Mouse (Mus musculus): ENCODE measurements around the gene Alx3.

Gene Alx3

DNA sequence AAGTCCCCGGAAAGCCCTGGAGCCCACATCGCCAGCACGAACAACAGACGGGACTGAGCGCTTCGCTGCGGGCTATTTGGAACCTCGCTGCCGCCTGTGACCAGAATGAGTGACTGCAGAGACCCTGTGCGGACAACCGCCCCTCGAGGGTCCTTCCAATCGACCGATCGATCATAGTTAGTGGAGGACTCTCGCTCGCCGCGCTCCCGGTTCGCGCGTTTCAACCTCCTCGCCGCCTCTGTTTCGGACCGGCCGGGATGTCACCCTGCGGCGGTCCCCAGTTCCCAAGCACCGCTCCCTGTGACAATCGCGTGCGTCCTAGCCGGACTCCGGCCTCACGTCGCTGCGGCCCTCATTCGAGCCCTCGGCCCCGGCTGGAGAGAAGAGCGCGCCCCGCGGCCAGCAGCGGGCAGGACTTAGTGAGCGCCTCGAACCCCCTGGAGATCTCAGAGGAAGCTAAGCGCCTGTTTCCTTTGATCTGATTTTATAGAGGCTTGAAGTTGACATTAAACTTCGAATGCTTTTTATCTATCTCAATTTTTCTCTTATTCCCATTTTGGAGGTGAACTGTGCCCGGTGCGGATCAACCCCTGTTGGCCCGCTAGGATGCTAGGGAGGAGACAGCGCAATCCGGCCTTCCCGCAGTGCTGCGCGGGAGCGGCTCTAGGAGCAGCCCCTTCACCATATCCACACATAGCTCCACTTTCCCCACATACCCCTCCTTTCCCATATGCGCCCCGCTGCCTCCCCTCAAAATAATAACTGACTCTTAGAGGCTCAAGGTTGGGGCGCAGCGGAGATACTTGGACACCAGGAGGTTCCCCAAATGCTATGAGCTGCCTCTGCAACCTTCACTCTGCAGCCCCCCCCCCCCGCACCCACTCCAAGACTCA is 11.7 kb upstream of the Alx3 start:
- no peak for DNase-seq (ENCODE audit: low read depth, low spot score)

DNA sequence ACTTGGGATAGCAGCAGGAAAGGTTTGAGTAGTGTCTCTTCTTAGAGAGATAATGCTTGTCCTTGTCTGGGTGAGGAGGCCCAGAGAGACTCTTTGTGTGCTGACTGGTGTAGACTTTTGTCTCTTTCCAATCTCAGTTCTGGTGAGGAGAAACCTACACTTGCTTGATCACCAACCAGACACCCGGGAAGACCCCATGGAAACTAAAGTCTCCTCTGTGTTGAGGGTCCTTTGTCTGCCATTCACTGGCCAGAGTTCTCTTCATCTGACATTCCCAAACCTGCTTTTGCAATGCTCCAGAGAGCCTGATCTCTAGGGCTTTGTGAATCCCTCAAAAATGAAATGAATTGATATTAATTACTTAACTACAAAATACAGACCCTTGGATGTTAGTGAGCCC is 10.9 kb upstream of the Alx3 start:
- DNase-seq (ENCODE audit: low read depth, low spot score) = no peak

DNA sequence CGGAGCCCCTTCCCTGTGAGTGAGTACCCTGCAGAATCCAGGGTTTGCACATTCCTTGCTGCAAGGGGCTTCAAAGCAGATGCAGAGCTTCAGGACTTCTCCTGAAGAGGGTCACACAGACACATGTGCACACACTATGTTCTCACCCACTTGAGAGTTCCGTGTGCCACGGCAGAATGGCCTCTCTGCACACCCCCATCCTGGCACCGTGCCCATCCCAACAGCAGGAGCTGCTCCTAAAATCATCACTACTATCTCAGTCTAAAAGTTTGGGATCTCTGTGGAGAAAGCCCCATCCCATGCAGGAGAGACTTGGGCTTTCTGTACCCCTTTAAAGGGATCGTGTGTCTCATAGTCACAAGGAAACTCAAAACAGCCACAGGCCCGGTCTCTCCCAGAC is 8.3 kb upstream of the Alx3 start:
- no peak for DNase-seq (ENCODE audit: low read depth, low spot score)

DNA sequence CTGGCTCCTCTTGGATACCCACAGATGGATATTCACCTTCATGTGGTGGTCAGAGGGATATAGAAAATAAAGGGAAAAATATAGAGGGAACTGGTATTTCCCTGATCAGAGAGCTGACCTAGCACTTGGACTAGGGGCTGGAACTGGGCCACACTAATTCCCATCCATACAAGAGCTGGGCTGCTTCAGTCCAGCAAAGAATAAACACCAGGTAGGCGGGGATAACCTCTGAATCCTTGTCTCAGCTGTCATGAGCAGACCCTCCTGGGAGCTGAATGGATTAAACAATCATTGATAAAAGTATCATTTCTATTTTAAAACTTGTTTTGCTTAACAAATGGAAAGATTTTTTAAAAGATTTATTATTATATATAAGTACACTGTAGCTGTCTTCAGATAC is 3.2 kb upstream of the Alx3 start:
- no peak for DNase-seq (ENCODE audit: low read depth, low spot score)

DNA sequence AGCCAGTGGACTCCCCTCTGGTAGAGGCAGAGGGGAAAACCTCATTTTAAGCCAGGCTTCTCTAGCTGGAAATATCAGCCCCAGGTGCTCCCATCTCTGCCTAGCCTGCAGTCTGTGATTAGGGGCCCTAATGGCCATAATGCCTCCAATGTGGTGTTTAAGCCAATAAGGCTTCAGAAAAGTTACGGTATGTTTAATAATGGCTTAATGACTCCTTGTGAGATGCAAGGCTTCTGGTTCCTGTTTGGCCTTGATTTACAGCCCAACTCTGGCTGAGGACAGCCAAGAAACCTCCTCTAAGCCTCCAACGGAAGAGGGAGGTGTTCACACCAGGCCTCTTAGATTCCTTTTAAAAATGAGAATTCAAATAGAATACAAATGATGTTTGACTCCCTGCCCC is 1.2 kb upstream of the Alx3 start:
- DNase-seq (ENCODE audit: low read depth, low spot score) = no peak

DNA sequence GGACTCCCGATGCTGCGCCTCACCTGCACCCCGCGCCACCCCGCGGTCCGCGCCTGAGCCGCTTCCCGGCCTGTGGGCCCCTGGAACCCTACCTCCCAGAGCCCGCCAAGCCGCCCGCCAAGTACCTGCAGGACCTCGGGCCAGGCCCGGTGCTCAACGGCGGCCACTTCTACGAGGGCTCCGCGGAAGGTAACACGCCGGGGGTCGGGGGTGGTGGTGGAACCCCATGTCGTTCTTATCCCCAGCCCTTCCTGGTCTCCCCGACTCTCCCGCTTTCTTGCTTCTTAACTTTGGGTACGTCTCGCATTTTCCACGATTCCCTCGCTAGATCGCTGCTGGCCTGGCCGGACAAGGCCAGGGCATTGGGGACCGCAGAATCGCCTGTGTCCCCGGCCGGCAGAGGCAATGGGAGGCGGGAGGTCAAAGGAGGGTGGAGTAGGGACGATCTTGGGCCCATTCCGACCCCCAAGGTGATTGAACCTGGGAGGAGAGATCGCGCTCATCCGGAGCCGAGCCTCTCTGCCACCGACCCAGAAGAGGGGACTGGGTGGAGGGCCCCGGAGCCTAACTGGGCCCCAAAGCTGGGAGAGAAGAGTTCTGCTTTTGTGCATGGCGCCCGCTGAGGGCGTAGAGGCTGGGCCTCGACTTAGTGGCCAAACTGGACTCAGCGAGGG is 570 bp downstream of the Alx3 start:
- no peak for DNase-seq (ENCODE audit: low read depth, low spot score)

DNA sequence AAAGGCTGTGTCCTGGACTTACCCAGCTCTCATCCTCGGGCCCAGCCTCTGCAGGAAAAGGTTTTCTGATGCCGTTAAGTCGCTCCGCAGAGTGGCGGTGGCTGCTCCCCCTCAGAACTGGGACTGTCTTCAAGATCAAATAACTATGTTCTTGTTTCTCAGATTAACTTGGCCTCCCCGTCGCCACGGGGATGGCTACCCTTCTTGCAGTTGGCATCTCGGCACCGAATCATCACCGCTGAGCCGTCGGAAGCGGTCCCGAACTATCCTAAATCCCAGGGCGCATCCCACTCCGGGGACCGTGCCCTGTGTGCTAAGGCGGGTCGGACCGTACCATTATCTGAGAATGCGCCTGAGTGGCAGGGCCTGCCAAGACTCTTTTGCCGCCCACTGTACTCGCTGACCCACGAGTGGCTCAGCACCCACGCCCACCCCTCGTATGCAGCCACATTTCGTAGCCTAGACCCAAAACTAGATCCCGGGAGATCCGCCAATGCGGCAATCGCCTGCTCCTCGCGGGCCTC is 1.2 kb downstream of the Alx3 start:
- no peak for DNase-seq (ENCODE audit: low read depth, low spot score)

DNA sequence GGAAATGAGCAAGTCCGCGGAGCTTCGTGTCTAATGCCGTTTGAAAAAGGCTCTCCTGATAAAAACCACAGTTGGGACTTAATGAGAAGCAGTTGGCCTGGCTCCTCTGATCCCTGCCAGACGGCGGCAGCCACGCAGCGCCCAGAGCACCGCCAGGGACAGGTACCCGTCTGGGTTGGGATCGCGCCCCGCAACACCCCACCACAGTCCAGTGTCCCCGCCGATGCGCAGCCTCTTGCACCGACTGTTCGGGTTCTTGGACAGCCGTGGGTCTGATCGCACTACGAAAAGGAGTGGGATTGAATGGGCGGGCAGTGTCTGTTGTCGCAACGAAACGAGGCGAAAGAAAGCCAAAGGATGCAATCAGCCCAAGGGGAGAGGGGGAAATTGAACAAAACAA is 1.7 kb downstream of the Alx3 start:
- no peak for DNase-seq (ENCODE audit: low read depth, low spot score)

DNA sequence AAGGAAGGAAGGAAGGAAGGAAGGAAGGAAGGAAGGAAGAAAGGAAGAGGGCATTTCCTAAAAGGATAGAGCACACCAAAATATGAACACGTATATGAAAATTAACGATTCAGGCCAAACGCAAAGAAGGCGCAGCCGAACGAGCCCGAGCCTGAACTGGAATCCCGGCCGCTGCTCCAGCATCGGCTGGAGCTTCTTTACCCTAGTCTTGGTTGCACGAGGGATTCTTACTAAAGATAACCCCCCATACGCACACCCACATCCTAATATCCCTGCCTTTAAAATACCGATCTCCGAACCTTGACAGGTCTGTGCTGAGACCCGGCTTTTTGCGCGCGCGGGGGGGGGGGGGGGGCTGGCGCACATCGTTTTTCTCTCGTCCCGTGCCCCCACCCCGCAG is 2.3 kb downstream of the Alx3 start:
- no peak for DNase-seq (ENCODE audit: low read depth, low spot score)

DNA sequence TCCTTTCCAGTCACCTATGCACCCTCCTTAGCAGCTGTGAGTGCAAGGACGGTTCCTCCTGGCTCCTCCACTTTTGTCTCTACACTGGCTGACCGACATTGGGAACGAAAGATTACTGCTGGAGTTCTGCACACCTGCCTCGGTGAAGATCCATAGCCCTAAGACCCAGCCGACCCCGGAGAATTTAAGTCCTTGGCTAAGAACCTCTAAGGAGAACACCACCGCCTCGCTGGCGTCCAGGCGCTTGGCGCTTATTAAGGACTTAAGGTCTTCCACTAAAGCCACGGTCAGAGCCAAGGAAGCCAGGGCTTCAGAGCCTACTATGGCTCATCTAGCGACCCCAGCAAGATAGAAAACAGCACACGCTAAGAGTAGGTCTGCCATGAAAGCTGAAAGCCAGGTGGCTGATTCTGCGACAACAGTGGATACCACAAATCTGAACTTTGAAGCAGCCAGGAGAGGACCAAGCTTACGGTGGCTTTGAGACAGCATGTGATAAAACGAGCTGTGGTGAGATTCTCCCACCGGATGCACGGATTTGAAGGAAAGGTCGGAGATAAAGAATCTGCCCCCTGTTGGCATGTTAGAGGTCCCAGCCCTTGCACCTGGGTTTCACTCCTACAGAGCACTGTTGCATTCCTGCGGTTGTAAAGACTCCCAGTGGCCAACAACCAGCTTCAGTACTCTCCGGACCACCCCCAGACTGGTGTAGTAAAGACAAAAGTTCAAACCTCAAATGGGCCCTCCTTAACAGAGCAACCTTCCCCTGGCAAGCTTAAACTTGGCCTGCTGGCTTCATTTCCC is 3.0 kb downstream of the Alx3 start:
- no peak for DNase-seq (ENCODE audit: low read depth, low spot score)

DNA sequence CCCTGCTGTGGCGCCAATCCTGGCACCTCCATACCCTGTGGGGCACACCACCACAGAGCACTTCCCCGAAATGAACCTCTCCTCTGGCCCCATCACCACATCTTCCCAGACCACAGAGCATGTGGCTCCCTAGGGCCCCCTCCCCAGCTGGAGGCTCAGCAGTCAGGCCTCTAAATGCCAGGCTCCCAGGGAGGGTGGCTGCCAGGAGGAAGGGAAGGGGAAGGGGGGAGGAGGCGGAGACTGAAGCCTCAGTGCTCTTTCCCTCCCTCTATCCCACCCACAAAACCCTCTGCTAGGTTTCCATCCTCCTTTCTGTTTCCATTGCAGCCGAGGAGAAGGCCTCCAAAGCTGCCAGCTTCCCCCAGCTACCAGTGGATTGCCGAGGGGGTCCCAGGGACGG is 5.3 kb downstream of the Alx3 start:
- no peak for DNase-seq (ENCODE audit: low read depth, low spot score)

DNA sequence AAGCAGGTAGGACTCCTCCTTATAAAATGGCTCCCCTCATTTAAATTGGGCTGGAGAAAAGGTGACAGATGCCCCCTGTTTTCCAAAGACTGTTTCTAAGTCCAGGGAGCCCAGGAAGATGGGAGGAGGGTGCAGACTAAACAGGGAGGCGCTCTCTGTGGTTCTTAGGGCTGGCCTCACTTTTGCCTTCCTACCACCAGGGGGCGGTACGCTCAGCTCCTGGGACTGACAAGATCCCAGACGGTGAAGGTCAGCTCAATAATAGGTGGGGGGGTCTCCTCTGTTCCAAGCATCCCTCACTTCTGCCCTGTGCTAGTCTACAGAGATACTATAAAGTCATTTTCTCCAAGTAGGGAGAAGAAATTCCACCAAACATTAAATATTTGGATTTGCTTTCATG is 10.5 kb downstream of the Alx3 start:
- DNase-seq (ENCODE audit: low read depth, low spot score) = peak; percentile 43

DNA sequence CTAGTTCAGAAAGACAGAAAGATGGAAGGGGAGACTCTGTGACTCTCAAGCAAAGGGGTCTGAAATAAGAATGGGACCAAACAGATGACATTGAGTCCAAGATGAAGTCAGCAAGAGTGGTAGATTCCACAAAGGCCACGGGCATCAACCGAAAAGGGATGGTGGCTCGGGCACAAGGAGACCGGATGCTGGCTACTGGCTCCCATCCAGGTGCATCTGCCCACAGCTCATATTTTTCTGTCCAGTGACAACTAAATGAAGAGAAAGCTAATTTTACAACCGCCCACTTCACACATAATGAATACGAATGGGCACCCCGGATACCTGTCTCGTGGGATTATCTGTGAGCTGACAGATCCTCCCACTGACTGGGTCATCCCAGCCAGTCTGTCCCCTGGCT is 12.4 kb downstream of the Alx3 start:
- no peak for DNase-seq (ENCODE audit: low read depth, low spot score)

DNA sequence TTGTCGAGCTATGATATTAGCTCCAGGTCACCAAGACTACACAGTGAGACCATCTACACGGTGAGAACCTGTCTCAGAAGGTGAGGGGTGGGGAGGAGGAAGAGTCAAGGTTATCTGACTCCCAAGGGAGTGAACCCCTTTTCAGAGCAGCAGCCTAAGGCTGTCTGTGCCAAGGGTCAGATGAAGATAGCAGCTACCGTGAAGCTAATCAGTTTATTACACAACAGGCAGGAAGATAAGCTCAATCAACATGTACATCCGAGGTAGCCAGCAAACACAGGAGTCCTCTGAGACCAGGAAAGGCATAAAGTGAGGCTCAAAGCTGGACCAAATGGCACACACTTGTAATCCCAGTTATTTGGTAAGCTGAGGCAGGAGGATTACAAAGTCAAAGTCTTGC is 14.0 kb downstream of the Alx3 start:
- no peak for DNase-seq (ENCODE audit: low read depth, low spot score)

DNA sequence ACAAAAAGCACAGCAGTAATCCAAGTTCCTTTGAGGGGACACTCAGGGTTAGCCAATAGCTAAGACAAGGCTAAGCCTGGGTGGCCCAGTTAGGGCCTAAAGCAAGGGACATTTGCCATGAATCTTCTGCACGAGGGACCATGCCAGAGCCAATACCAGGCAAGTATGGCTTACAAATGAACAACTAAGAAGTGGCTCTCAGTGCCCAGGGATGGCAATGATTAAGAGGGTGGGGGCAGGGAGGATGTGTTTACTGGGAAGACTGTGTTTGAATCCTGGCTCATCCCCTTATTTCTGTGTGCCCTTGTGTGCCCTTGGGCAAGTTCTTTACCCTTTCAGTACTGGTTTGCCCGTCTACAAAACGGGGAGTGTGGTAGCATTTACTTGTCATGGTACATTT is 14.5 kb downstream of the Alx3 start:
- DNase-seq (ENCODE audit: low read depth, low spot score) = no peak

DNA sequence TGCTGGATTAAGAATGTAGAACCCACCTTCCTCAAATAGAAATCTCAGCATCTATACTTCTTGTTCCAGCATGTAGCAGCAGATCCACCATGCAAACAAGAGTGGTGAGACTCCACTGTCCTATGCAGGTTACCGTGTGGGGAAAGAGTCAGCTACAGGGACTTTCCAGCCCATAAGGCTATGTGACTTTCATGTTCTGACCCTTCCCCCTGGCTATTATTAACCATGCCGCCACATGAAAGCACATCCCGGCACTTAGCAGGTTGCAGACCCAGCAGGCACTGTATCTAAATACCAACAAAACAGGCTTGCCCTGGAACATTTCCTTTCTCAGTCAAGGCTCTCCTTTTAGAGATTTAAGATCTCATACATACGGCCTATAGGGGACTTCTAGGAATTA is 16.6 kb downstream of the Alx3 start:
- DNase-seq (ENCODE audit: low read depth, low spot score) = no peak

DNA sequence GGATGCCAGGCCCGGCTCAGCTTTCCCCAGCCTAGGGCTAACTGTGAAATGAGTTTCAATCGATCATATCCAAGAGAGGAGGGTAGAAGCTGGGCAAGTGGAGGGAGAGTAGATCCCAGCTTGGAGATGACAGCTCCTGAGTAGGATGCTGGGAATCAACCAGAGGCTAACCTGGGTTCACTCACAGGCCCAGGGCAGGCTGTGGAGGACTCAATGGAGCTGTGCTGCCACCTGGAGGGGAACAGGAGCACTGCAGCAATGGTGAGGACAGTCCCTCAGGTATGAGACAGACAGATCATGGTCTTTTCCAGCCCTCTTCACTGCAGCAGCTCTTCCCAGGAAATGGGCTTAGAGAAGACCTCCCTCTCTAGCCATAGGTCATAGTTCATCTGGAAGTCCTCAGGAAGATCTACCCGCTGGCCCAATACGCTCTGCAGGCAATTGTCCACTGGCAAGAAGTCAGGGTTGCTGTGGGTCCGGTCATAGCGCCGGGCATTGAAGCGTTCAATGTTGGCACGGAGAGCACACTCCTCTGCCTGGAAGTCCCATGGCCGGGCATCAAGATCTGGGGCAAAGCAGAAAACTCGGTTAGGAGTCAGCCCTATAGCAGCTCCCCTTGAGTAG is 18.2 kb downstream of the Alx3 start:
- DNase-seq (ENCODE audit: low read depth, low spot score) = no peak

DNA sequence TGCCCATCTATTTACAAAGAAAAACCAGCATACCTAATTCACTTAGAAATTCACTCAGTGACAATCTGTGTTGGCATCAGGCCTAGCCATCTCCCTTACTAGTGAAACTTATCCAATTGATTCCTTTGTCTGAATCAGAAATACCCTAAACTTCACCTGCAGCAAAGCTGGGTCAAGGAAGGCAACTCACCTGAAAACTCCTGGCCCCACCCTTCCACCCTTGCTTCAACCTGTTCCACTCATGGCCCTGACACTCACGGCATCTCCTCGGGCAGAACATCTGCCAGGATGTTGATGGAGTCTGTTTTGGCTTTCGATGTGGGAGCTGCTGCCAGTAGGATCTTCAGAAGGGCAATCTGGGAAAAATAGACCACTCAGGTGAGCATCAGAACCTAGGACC is 23.0 kb downstream of the Alx3 start:
- DNase-seq (ENCODE audit: low read depth, low spot score) = no peak

DNA sequence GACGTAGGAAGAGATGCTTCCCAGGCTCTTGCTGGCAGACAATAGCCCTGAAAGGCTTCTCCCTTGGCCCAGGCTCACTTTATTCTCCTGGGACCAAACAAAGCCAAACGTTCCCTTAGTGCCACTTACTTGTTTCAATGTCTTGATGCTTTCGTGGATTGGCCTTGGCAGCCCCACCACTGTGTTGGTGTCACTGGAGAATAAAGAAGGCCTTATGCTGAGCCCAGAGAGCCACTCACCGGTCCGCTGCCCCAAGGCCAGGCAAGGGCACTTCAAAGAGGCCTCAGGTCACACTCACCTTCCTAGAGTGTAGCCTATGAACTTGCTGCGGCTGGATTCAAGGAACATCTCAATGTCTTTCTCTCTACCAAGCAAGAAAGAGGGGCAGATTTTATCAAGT is 25.1 kb downstream of the Alx3 start:
- no peak for DNase-seq (ENCODE audit: low read depth, low spot score)

DNA sequence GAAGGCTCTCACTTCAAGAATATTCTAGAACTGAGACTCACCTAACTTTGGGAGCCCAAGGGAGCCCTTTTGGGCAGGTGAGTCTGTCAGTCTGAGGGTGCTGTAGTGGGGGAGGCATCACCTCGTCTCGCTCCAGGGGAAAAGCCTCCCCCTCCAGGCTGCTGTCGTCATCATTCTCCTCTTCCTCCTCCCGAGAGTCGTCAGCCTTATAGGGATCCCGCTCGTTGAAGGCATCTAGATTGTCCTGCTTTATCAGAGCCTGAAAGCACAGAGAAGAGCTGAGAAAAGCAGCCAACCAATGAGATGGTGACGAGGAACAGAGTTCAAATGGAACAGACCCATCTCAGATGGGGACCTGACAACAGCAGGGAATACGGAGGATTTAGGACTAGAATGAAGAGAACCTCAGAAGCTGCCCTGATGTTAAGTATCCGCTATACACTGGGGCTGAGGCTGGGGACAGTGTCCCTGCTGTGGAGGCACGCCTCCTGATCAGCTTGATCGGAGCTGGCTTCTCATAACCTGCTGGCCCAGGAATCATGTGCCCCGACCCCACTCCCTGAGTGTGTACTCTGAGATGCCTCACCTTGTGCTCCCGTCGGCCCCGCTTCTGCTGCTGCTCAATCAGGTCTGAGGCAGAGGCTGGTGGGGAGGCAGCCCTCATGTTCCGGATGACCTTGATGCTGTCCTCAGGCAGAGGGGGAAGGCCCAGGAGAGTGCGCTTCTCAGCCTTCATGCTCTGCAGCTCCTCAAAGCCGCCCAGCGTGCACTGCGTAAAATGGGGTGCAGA is 26.6 kb downstream of the Alx3 start:
- DNase-seq (ENCODE audit: low read depth, low spot score) = no peak

DNA sequence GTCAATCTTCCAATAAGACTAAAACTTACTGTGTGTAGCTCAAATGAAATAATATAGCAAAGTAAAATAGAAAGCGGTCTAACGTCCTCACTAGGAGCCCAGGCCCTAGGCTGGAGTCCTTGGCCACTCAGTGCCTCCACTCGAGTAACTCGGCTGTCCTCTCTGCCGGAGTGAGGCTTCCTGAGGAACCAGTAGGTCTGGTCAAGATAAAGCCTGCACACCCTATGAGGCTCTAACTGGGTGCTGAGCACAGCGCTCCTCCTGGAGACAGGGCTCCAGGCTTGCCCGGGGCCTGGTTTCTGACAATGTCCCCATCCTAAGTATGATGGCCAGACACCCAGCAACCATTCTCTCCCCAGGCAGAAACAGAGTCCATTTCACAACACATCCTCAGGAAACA is 27.7 kb downstream of the Alx3 start:
- no peak for DNase-seq (ENCODE audit: low read depth, low spot score)
